Mouse (Mus musculus) urinary bladder, postnatal 4 days (tissue): ENCODE data around the gene Fam124a.
"Not testable (repeated sequence)": the region's sequence is repeated elsewhere in the genome, so short reads cannot be mapped to it uniquely, and the experiment has no call there.

Experiments used
- DNase-seq, 2 experiments: peaks; one replicate each; pipeline ENCODE4 v3.0.0; 2021 to 2022; ENCODE audit warnings: low spot score in 2 of 2

Fam124a gene

GRCm38 (mm10) chr14:62574906-62575305 is 19.4 kb downstream of the Fam124a start:
- DNase-seq = no peak

DNA sequence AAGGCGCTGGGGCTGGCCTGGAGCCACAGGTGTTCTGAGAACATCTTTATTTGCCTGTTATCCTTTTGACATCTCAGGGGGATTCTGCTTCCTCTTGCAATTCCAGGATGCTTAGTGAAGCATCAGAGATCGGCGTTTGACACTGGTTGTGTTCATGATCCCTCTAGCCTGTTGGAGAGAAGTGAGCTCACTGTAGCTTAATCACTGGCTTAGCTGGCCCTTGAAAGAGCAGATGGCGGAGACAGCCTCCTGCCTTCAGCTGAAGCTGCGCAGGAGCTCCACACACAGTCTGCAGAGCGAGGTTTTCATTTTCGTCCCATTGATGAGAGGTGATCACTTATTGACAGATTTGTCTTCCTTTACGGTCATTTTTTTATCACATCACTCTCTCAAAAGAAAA is 20.3 kb downstream of the Fam124a start:
- no peak for DNase-seq

DNA sequence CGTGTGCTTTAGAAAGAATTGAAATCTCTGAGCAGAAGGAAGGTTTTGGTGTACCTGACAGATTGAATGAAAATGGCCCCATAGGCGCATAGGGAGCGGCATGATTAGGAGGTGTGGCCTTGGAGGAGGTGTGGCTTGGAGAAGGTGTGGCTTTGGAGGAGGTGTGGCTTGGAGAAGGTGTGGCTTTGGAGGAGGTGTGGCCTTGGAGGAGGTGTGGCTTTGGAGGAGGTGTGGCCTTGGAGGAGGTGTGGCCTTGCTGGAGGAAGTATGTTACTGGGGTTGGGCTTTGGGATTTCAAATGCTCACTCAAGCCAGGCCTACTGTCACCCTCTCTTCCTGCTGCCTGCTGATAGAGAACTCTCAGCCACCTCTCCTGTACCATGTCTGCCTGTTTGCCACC is 25.4 kb downstream of the Fam124a start:
- DNase-seq = no peak

- DNase-seq = no peak
Measured at GRCm38 (mm10) chr14:62581768-62582167, 26.2 kb downstream of the Fam124a start.

GRCm38 (mm10) chr14:62584637-62585036 is 29.1 kb downstream of the Fam124a start:
- DNase-seq = no peak

- DNase-seq = no peak
Measured at GRCm38 (mm10) chr14:62585338-62585737, 29.8 kb downstream of the Fam124a start.

DNA sequence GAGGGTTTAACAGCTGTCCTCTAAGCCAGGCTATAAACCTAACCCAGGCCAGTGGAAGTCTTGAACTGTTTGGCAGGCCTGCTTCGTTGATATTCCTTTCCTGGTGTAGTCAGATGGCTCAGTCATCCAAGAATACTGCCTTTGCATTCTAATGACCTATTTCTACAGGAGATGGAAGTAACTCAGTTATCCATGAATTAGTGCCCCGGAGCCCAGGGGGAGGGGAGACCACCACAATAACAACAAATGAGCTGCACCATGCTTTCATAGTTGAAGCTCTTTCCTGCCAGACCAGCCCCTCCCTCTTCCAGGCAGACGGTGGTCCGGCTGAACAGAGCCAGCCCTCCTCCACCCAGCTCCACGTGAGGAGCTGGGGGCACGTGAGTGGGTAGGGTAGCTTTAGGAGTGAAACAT is 44.6 kb downstream of the Fam124a start:
- no peak for DNase-seq

- no peak for DNase-seq
Measured at GRCm38 (mm10) chr14:62602271-62602670, 46.7 kb downstream of the Fam124a start.

- no peak for DNase-seq
Measured at GRCm38 (mm10) chr14:62602869-62603268, 47.3 kb downstream of the Fam124a start.

GRCm38 (mm10) chr14:62607791-62608196 is 52.3 kb downstream of the Fam124a start:
- no peak for DNase-seq

DNA sequence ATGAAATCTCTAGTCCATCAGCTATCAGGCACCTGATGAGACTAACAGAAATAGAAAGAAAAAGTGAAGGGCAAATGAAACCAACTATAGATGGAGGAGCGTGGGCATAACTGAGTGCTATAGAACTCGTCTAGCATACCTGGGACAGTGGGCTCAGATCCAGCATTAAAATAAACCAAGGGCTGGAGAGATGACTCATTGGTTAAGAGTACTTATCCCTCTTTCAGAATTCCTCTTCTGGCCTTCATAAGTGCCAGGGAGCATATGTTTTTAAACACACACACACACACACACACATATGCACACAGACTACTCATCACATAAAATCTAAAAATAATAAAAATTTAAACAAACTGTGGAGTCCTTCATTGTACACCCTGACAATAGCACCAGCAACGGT is 54.4 kb downstream of the Fam124a start:
- DNase-seq = no peak

DNA sequence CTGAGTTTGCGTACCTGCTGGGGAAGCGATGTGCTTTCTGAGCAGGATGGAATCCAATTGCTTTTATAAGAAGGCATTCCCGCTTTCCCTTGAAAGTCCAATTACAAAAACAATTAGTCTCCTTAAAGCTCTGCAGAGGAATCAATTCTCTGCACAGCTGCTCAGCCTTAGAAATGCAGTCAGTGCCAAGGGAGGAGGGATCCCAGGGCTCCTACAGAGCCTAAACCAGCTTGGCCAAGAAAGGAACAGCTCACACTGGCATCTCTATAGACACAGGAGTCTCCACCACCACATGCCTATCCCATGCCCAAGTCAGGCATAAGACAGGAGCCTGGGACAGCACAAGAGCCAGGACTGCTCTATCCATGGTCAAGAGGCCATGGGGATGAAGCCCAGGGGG is 66.9 kb downstream of the Fam124a start:
- no peak for DNase-seq

DNA sequence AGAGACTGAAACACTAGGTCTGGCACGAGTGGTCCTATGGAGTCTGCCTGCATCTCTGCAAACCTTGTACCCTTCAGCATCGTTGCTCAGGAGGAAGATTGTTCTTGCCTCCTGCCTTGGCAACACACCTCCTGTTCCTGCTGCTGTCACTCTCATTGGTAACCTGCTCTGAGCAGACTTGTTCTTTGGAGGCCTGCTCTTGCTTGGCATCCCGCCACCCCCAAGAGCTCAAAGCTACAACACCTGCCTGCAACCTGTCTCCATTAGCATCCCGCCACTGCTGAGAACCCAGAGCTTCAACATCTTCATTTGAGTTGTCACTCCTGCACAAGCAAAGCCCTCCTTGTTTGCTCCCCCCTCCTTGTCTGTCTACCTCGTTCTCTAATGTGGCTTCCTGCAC is 72.4 kb downstream of the Fam124a start:
- no peak for DNase-seq

- no peak for DNase-seq
Measured at GRCm38 (mm10) chr14:62637436-62638344, 82.2 kb downstream of the Fam124a start.

GRCm38 (mm10) chr14:62638345-62638702 is 82.8 kb downstream of the Fam124a start:
- no peak for DNase-seq

GRCm38 (mm10) chr14:62639111-62639510 is 83.6 kb downstream of the Fam124a start:
- no peak for DNase-seq

- DNase-seq = no peak
Measured at GRCm38 (mm10) chr14:62639551-62639950, 84.0 kb downstream of the Fam124a start.

DNA sequence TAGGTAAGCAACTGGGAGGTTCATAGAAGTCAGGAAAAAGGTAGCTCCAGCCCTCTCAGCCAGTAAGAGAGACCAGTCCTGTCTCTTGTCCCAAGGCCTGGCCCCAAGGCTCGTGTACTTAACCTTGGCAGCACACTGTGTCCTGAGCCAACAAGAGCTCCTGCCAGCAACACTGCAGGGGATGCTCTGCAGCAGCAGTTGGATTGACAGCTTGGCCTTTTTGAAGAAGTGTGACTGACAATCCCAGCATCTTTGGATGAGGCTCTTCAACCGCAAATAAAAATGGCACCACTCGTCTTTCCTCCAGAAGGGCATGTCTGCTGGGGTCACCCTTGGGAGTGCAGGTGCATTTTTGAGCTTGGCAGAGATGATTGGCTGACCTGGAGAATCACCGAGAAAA is 84.9 kb downstream of the Fam124a start:
- no peak for DNase-seq

DNA sequence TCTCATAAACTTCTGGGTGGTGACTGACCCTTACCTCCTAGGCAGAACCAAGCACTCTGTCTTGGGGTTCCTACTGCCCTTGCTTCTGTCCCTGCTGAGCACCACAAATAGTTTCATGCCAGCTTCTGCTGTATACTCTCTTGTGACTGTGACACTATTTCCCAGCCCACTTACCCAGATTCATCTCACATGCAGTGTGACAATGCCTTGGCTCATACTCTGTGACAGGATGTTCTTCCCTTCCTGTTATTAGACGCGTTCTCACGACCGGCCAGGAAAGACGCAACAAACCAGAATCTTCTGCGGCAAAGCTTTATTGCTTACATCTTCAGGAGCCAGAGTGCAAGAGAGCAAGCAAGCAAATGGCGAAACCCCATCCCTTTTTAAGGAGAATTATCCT is 86.8 kb downstream of the Fam124a start:
- DNase-seq = not testable (repeated sequence)

DNA sequence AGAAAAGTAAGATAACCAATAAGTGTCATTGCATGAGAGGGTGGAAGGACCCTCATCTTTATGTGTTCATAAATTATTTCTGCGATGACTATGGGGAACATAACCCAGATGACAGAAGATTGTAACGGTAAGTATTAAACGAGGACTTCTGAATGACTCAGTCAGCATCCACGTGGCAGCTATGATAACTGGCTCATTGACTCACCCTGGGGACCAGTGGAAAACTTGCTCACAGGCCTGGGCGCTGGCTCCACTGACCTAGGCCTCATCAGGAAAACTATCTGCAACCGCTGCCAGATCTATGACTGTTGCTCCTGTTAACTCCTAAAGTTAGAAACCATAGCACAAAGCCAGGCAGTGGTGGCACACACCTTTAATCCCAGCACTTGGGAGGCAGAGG is 92.9 kb downstream of the Fam124a start:
- no peak for DNase-seq

DNA sequence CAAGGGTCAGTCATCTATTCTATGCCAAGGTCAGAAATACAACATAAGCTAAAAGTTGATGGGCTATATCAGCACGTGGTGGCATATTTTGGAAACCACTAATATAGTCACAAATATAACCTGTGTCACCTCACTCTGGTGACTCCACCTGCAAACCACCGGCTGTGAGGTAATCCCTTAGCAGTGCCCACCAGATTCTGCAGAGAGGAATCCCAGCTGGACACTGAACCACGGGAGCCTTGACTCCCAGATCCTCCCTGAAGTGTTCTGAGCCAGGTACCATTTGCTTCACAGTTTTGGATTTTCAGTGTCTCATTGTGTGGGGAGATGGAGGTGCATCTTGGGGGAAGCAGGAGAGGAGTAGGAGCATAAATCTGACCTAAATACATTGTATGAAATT is 94.8 kb downstream of the Fam124a start:
- peak in 1 of 2 experiments; percentile 48 for DNase-seq

DNA sequence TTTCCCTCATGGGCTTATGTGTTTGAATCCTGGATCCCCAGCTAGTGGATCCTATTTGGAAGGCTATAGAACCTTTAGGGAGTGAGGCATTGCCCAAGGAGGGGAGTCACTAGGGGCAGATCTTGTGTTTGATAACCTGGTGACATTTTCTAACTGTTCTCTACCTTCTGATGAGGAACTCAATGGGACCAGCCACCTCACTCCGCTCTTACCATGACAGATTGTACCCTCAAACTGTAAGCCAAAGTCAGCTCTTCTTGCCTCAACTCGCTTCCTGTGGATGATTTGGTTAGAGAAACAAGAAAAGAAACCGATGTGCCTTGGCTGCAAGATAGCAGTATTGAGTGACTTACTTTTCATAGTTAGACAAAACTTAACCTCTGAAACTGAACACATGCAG is 96.2 kb downstream of the Fam124a start:
- peak in 1 of 2 experiments; percentile 16 for DNase-seq

GRCm38 (mm10) chr14:62655996-62656395 is 100.5 kb downstream of the Fam124a start:
- no peak for DNase-seq

- DNase-seq = no peak
Measured at GRCm38 (mm10) chr14:62657469-62657868, 101.9 kb downstream of the Fam124a start.
